Mouse (Mus musculus) liver, embryonic 14.5 days (tissue): ENCODE data around the gene Vamp2. TPM values are rescaled to one million over a fixed set of nuclear protein-coding genes. Genes with fewer than 3 reads are reported as not detected.
A peak's percentile ranks its signal among the peaks of the same experiment; 100 is the strongest.

ENCODE experiments used
- ATAC-seq: fragments of 200-750 bp; cut with Nextera tagmentation; 2 replicates; pipeline ENCODE4 v1.8.0; 2017; ENCODE audit warnings: moderate number of reproducible peaks, mild to moderate bottlenecking, moderate library complexity; ENCODE audit not compliant: insufficient read depth
- DNase-seq, 3 experiments: peaks; one replicate each; pipeline ENCODE4 v3.0.0-alpha.2; 2012 to 2013; ENCODE audit warnings: low read depth in 3 of 3, low spot score in 3 of 3
- H3K27ac ChIP-seq: fragments of 300-500 bp; sonication (generic); 2 replicates; pipeline ENCODE4 v1.5.1; 2014; ENCODE audit warnings: moderate library complexity, mild to moderate bottlenecking, control low read depth, inconsistent platforms
- H3K27me3 ChIP-seq: fragments of 300-500 bp; sonication (generic); 2 replicates; pipeline ENCODE4 v1.6.1; 2014; ENCODE audit warnings: mild to moderate bottlenecking, low read length, moderate library complexity; ENCODE audit not compliant: control insufficient read depth, insufficient read depth
- H3K36me3 ChIP-seq: fragments of 300-500 bp; sonication (generic); replicated peaks from 2 replicates; pipeline ENCODE4 v1.6.1; 2014; ENCODE audit warnings: low read depth; ENCODE audit not compliant: control insufficient read depth, insufficient read depth
- H3K4me1 ChIP-seq, 2 experiments: fragments of 200-500 bp in 1 of 2; fragments of 300-500 bp in 1 of 2; sonication (generic) in 1 of 2; replicated peaks; 2 replicates each; pipeline ENCODE4 v1.6.1; 2012 to 2014; ENCODE audit warnings: antibody characterized with exemption in 1 of 2, inconsistent platforms in 1 of 2, low read length in 1 of 2; ENCODE audit not compliant: control insufficient read depth in 2 of 2, insufficient read depth in 2 of 2
- H3K4me2 ChIP-seq: fragments of 300-500 bp; sonication (generic); 2 replicates; pipeline ENCODE4 v1.6.1; 2014; ENCODE audit warnings: low read depth, mild to moderate bottlenecking, control low read depth, moderate library complexity
- H3K4me3 ChIP-seq, 2 experiments: fragments of 200-500 bp in 1 of 2; fragments of 300-500 bp in 1 of 2; sonication (generic) in 1 of 2; 2 replicates each; pipeline ENCODE4 v1.5.1; 2012 to 2014; ENCODE audit warnings: low read depth in 2 of 2, low read length in 2 of 2, mild to moderate bottlenecking in 2 of 2, control low read depth in 1 of 2, inconsistent platforms in 1 of 2, moderate library complexity in 1 of 2; ENCODE audit not compliant: insufficient read depth in 1 of 2
- H3K9ac ChIP-seq: fragments of 300-500 bp; sonication (generic); replicated peaks from 2 replicates; pipeline ENCODE4 v1.6.1; 2014; ENCODE audit warnings: mild to moderate bottlenecking, control low read depth, moderate library complexity
- H3K9me3 ChIP-seq: fragments of 300-500 bp; sonication (generic); 2 replicates; pipeline ENCODE4 v1.6.1; 2016; ENCODE audit warnings: low read length, mixed read lengths; ENCODE audit not compliant: control insufficient read depth
- CTCF ChIP-seq: IDR thresholded peaks from 2 replicates; pipeline ENCODE4 v1.5.1; 2016; ENCODE audit warnings: antibody characterized with exemption, low read depth, control low read depth
- EP300 ChIP-seq: IDR thresholded peaks from 2 replicates; pipeline ENCODE4 v1.6.1; 2016; ENCODE audit warnings: antibody characterized with exemption, low read depth
- WGBS: fragments of 180-500 bp; shearing (Covaris S2); extraction: QIAGEN DNeasy Blood & Tissue Kit; methylation state at CpG from one replicate; pipeline ENCODE4 v1.1.7; 2014; ENCODE audit not compliant: insufficient replicate concordance; 5-methylcytosine and 5-hydroxymethylcytosine counted together
- polyA plus RNA-seq, 2 experiments: library from polyadenylated mRNA; depleted of rRNA in 1 of 2; stranded (reverse) in 1 of 2; unstranded in 1 of 2; fragments of >200 nt; fragmentation: Nextera tagmentation in 1 of 2; extraction: Ambion mirVana in 1 of 2; gene quantifications; 2 replicates each; pipeline versions ENCODE4 v1.2.1 to v1.2.3; 2012 to 2014

The Vamp2 gene
- polyA plus RNA-seq, 2 experiments: 11.4 to 23.1 TPM

DNA sequence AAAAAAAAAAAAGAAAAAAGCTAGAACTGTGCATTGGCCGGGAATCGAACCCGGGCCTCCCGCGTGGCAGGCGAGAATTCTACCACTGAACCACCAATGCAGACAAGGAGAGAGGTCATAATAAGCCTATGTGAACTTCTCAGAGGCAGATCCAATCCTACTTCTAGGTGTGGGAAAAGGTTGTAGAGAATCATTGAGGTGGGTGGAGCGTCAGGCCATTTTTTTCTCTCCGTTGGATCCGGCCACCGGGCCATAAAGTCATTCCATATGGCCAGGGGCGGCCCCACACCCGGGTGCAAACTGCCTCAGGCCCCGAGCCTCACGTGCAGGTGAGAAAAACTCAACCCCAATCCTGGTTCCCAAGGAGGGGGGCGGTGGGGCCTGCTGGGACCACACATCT lies 30.5 kb downstream of the Vamp2 start:
- Histone ChIP-seq H3K4me1 (peaks cover 12 to 17% of the 10 kb centered on the region in 2 experiments), H3K9ac (no peak overlapping the region; the same call in 1 of the 2 replicates), H3K4me2 (peak overlapping the region; percentile 96), H3K27ac (no peak overlapping the region), H3K36me3 (no peaks in the 10 kb centered on the region), H3K9me3 (no peaks in the 10 kb centered on the region), H3K27me3 (peaks cover 38% of the 10 kb centered on the region), H3K4me3 (peak overlapping the region; percentile 10 to 68; a peak in 3 of 4 replicates)
- DNase-seq (peak; percentile 72 to 82 (median 73)), ATAC-seq (peak; percentile 33; the same call in 1 of the 2 replicates)
- TF ChIP-seq EP300 (0 out of 2 replicates have a peak, but pooled peaks have one; percentile 29), CTCF (no peak)
- 1% methylated on average over 15 of the region's 15 CpGs for WGBS

DNA sequence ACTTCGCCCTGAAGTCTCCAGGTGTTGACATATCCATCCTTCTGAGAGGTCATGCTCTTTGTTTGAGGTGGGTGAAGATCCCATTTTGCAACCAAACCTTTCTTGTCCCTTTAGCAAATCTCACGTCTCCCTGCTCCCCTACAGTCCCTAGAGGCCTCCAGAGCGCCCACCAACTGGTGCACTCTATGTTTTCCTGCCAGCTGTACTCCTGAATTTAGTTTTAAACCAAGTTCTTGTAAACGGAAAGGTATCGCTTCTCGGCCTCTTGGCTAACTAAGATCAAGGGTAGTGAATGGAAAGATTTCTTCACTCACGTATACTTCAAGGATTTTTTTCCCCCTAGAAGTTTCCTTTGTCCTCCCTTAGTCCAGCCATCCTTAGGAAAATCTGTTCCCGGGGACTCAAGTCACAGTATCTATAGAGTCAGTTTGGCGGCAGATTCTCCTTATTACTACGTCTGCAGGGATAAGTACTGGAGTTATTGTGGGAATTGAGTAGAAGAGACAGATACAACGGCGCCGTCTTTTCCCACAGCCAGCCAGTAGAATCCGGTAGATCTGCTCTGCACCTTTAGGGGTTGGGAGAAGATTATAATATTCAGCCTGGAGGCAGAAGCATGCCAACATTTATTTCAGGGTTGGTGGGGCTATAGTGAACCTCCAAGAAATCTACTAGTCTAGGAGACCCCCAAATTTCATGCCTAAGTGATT lies 31.3 kb downstream of the Vamp2 start:
- 44% methylated on average over 14 of the region's 14 CpGs for WGBS
- Histone ChIP-seq H3K27ac (no peak overlapping the region), H3K9ac (no peak overlapping the region), H3K9me3 (no peaks in the 10 kb centered on the region), H3K4me3 (peak overlapping the region in 1 of 2 experiments; percentile 11; a peak in 1 of 4 replicates), H3K4me2 (peak overlapping the region; percentile 96), H3K27me3 (peaks cover 38% of the 10 kb centered on the region), H3K36me3 (no peaks in the 10 kb centered on the region), H3K4me1 (peaks cover 12 to 17% of the 10 kb centered on the region in 2 experiments)
- no peak for TF ChIP-seq EP300
- TF ChIP-seq CTCF: no peak
- ATAC-seq (no peak), DNase-seq (no peak)

DNA sequence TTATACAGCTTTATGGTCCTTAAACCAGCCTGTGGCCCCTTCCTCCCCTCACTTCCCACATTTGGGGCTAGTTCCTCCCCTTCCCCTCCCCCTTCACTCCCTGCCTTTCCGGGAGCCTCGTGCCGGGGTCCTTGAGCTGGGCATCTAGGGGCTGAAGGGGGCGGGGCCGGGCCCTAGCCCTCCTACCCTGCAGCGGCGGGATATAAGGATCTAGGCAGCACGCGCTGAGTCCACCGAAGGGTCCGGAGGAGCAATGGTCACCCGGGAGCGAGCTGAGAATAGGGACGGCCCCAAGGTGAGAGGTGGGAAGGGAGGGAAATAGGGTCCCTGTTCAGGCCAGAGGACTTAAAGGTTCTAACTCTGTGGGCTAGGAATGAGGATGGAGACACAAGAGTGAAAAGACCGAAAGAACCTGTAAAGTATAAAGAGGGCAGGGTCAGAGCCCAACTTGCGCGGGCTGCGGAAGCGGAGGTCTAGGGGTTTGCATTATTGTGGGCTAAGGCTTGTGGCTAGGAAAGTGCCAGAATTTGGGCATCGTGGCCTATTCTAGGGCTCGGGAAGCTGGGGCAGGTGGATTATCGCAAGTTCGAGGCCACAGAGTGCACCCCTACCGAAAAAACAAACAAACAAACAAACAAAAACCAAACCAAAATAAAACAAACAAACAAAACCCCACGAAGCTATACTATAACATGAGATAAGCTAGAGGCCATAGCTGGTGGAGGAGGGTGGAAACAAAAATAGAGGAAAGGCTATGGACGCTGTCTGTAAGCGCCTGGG lies 32.1 kb downstream of the Vamp2 start, which contains the start of gene Hes7:
TSS of gene Hes7 (plus strand) at position 184 of the 780 bp plus-strand sequence.
- no peak for TF ChIP-seq EP300
- no peak for TF ChIP-seq CTCF
- Histone ChIP-seq H3K9ac (no peak within 1 kb of the TSS; the same call in 1 of the 2 replicates), H3K4me3 (peak within 1 kb of the TSS; percentile 75 to 77), H3K27ac (no peak within 1 kb of the TSS), H3K27me3 (peaks cover 38% of the 10 kb centered on the region), H3K9me3 (no peaks in the 10 kb centered on the region), H3K4me1 (peaks cover 12 to 17% of the 10 kb centered on the region in 2 experiments), H3K4me2 (peak within 1 kb of the TSS; percentile 96), H3K36me3 (no peaks in the 10 kb centered on the region)
- no peak for DNase-seq
- 2% methylated on average over 27 of the region's 27 CpGs for WGBS
- ATAC-seq: no peak

DNA sequence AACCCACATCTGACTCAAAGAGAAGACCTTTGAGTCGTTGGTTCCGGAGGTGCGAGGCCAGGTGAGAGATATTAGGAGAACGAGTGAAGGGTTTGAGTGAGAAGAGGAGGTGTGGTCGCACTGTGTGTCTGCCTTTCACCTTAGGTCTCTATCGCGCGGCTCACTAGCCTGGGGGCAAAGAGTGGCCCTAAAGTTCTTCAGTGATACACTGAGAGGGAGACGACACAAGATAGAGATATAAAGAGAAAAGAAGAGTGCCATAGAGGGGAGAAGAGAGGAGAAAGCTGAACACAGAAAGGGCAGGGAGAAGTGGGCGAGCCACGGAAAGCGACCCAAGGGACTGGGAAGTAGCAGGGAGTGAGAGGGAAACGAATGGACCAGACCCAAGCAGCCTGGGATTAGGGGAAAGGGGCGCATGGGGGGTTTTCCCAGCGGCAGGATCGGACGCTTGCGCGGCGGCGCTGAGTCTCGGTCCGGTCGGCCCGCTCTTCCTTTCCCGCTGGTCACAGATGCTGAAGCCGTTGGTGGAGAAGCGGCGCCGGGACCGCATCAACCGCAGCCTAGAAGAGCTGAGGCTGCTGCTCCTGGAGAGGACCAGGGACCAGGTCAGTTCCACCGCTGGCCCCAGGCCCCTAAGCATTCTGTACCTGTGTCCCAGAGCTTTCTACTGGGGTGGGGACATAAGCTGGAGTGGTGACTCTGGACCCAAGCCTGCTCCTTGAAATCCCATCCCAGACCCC lies 32.9 kb downstream of the Vamp2 start:
- Histone ChIP-seq H3K4me2 (peak overlapping the region; percentile 96), H3K9me3 (no peaks in the 10 kb centered on the region), H3K27me3 (peaks cover 38% of the 10 kb centered on the region), H3K36me3 (no peaks in the 10 kb centered on the region), H3K4me3 (peak overlapping the region; percentile 75 to 77), H3K9ac (no peak overlapping the region), H3K27ac (no peak overlapping the region), H3K4me1 (peaks cover 12 to 24% of the 10 kb centered on the region in 2 experiments)
- TF ChIP-seq EP300: no peak
- TF ChIP-seq CTCF: no peak
- WGBS: 1% methylated on average over 33 of the region's 33 CpGs
- ATAC-seq (no peak), DNase-seq (no peak)
